Mouse (Mus musculus) neutrophil, adult 59 days (primary cell): ENCODE data around the gene Abcb5. TPM values are rescaled to one million over a fixed set of nuclear protein-coding genes. Genes with fewer than 3 reads are reported as not detected.

ENCODE experiments used
- total RNA-seq, 2 experiments: library from RNA; stranded (reverse); gene quantifications; 1 replicate in 1 of 2; 2 replicates in 1 of 2; pipeline ENCODE4 v1.2.4; 2023

Gene Abcb5
- not detected for total RNA-seq

GRCm38 (mm10) chr12:118966321-118966720 is at the start of gene Abcb5:
Gene Abcb5, minus strand, starts transcription at chr12:118966421.

GRCm38 (mm10) chr12:118846221-118846620 is 120.0 kb downstream of the Abcb5 start, which contains the start of gene Sp8:
Gene Sp8, plus strand, starts transcription at chr12:118846329.

Other genes starting within 250 kb of the Abcb5 start
- gene Sp8, start 120.1 kb downstream of the Abcb5 start, total RNA-seq = not detected